Mouse (Mus musculus): ENCODE data around the gene Col5a2. TPM values are rescaled to one million over a fixed set of nuclear protein-coding genes. Genes with fewer than 3 reads are reported as not detected.

Gene Col5a2
- total and polyA plus RNA-seq, 3 experiments, result 0.07 to 0.46 TPM; not detected in 1

- Histone ChIP-seq H3K9ac (ENCODE audit: control insufficient read depth, low read depth, low read length, poor library complexity, severe bottlenecking) (no peak overlapping the region), H3K36me3 (ENCODE audit: control insufficient read depth in 1 of 2, insufficient read depth in 2 of 2, low read length in 2 of 2) (no peaks in the 10 kb centered on the region), H3K27ac (ENCODE audit: control insufficient read depth, low read depth, low read length) (no peak overlapping the region), H3K4me1 (ENCODE audit: control insufficient read depth in 1 of 2, insufficient read depth in 2 of 2, low read length in 2 of 2) (no peaks in the 10 kb centered on the region), H3K9me3 (replicated peaks; ENCODE audit: insufficient read depth, low read length) (no peaks in the 10 kb centered on the region), H3K27me3 (ENCODE audit: control insufficient read depth in 1 of 2, insufficient read depth in 2 of 2, low read length in 2 of 2) (no peaks in the 10 kb centered on the region; a peak in 1 of 4 replicates), H3K4me3 (ENCODE audit: control insufficient read depth in 1 of 2, insufficient read depth in 1 of 2, low read depth in 2 of 2, low read length in 2 of 2) (no peak overlapping the region), H3K79me2 (ENCODE audit: control insufficient read depth, insufficient read depth, low read length, poor library complexity) (no peaks in the 10 kb centered on the region)
- no peak for TF ChIP-seq MXI1 (IDR thresholded peaks at IDR 0.05; ENCODE audit: low read depth, low read length)
- no peak for TF ChIP-seq NRF1 (IDR thresholded peaks at IDR 0.05; ENCODE audit: insufficient read depth, low read depth, low read length, poor library complexity, severe bottlenecking)
- TF ChIP-seq ZC3H11A (IDR thresholded peaks at IDR 0.05; ENCODE audit: low read depth, low read length), result no peak
- TF ChIP-seq CTCF (IDR thresholded peaks at IDR 0.05 in 2 of 3, conservative IDR thresholded peaks at IDR 0.05 in 1 of 3; ENCODE audit: control insufficient read depth in 1 of 3, insufficient read depth in 1 of 3, low read depth in 2 of 3, low read length in 3 of 3, poor library complexity in 1 of 3, severe bottlenecking in 1 of 3), result no peak
- TF ChIP-seq ELF1 (IDR thresholded peaks at IDR 0.05; ENCODE audit: low read depth, low read length), result no peak
- TF ChIP-seq POLR2A (IDR thresholded peaks at IDR 0.05; ENCODE audit: control insufficient read depth in 1 of 2, insufficient read depth in 1 of 2, low read depth in 1 of 2, low read length in 2 of 2, poor library complexity in 1 of 2), result no peak
- DNase-seq (ENCODE audit: low read depth, low spot score), result no peak
Observed at GRCm38 (mm10) chr1:45495025-45495424, 8.1 kb downstream of the Col5a2 start.

GRCm38 (mm10) chr1:45492130-45492723 lies 10.9 kb downstream of the Col5a2 start:
- Histone ChIP-seq H3K4me3 (ENCODE audit: control insufficient read depth in 1 of 2, insufficient read depth in 1 of 2, low read depth in 2 of 2, low read length in 2 of 2) (no peak overlapping the region), H3K79me2 (ENCODE audit: control insufficient read depth, insufficient read depth, low read length, poor library complexity) (no peaks in the 10 kb centered on the region), H3K27ac (ENCODE audit: control insufficient read depth, low read depth, low read length) (no peak overlapping the region), H3K36me3 (ENCODE audit: control insufficient read depth in 1 of 2, insufficient read depth in 2 of 2, low read length in 2 of 2) (no peaks in the 10 kb centered on the region), H3K4me1 (ENCODE audit: control insufficient read depth in 1 of 2, insufficient read depth in 2 of 2, low read length in 2 of 2) (no peaks in the 10 kb centered on the region), H3K9me3 (replicated peaks; ENCODE audit: insufficient read depth, low read length) (no peaks in the 10 kb centered on the region), H3K27me3 (ENCODE audit: control insufficient read depth in 1 of 2, insufficient read depth in 2 of 2, low read length in 2 of 2) (no peaks in the 10 kb centered on the region; a peak in 1 of 4 replicates), H3K9ac (ENCODE audit: control insufficient read depth, low read depth, low read length, poor library complexity, severe bottlenecking) (no peak overlapping the region)
- TF ChIP-seq ZMIZ1 (IDR thresholded peaks at IDR 0.05; ENCODE audit: low read depth, low read length) (no peak), TCF12 (IDR thresholded peaks at IDR 0.05; ENCODE audit: low read depth, low read length) (no peak), NRF1 (IDR thresholded peaks at IDR 0.05; ENCODE audit: insufficient read depth, low read depth, low read length, poor library complexity, severe bottlenecking) (no peak), SMC3 (IDR thresholded peaks at IDR 0.05; ENCODE audit: low read depth, low read length) (no peak), NELFE (IDR thresholded peaks at IDR 0.05; ENCODE audit: low read depth, low read length) (no peak), TAL1 (IDR thresholded peaks at IDR 0.05; ENCODE audit: low read length) (no peak), ELF1 (IDR thresholded peaks at IDR 0.05; ENCODE audit: low read depth, low read length) (no peak), POLR2AphosphoS5 (IDR thresholded peaks at IDR 0.05; ENCODE audit: borderline replicate concordance, low read depth, low read length) (no peak), USF1 (IDR thresholded peaks at IDR 0.05; ENCODE audit: low read depth, low read length) (no peak), ZC3H11A (IDR thresholded peaks at IDR 0.05; ENCODE audit: low read depth, low read length) (no peak)
- DNase-seq (ENCODE audit: low read depth, low spot score), result no peak

GRCm38 (mm10) chr1:45490451-45490850 lies 12.6 kb downstream of the Col5a2 start:
- no peak overlapping the region for H3K27ac ChIP-seq (ENCODE audit: control insufficient read depth, low read depth, low read length)
- H3K9ac ChIP-seq (ENCODE audit: control insufficient read depth, low read depth, low read length, poor library complexity, severe bottlenecking), result no peak overlapping the region
- H3K4me3 ChIP-seq (ENCODE audit: control insufficient read depth in 1 of 2, insufficient read depth in 1 of 2, low read depth in 2 of 2, low read length in 2 of 2), result no peak overlapping the region
- DNase-seq (ENCODE audit: low read depth, low spot score), result no peak
- no peaks in the 10 kb centered on the region for H3K36me3 ChIP-seq (ENCODE audit: control insufficient read depth in 1 of 2, insufficient read depth in 2 of 2, low read length in 2 of 2)
- H3K79me2 ChIP-seq (ENCODE audit: control insufficient read depth, insufficient read depth, low read length, poor library complexity), result no peaks in the 10 kb centered on the region
- H3K27me3 ChIP-seq (ENCODE audit: control insufficient read depth in 1 of 2, insufficient read depth in 2 of 2, low read length in 2 of 2), result no peaks in the 10 kb centered on the region; a peak in 1 of 4 replicates
- no peaks in the 10 kb centered on the region for H3K9me3 ChIP-seq (replicated peaks; ENCODE audit: insufficient read depth, low read length)
- no peaks in the 10 kb centered on the region for H3K4me1 ChIP-seq (ENCODE audit: control insufficient read depth in 1 of 2, insufficient read depth in 2 of 2, low read length in 2 of 2)
- TF ChIP-seq TBP (IDR thresholded peaks at IDR 0.05; ENCODE audit: low read depth, low read length), result no peak
- no peak for TF ChIP-seq MAZ (IDR thresholded peaks at IDR 0.05; ENCODE audit: low read depth, low read length)
- no peak for TF ChIP-seq HCFC1 (IDR thresholded peaks at IDR 0.05; ENCODE audit: low read depth, low read length)
- TF ChIP-seq CHD2 (IDR thresholded peaks at IDR 0.05; ENCODE audit: low read length), result no peak
- TF ChIP-seq UBTF (IDR thresholded peaks at IDR 0.05; ENCODE audit: borderline replicate concordance, insufficient read depth, low read depth, low read length), result no peak
- no peak for TF ChIP-seq MAFK (IDR thresholded peaks at IDR 0.05; ENCODE audit: borderline replicate concordance, low read depth, low read length)
- no peak for TF ChIP-seq BHLHE40 (IDR thresholded peaks at IDR 0.05; ENCODE audit: borderline replicate concordance, low read depth, low read length)
- TF ChIP-seq CHD1 (IDR thresholded peaks at IDR 0.05; ENCODE audit: low read depth, low read length), result no peak
- no peak for TF ChIP-seq NRF1 (IDR thresholded peaks at IDR 0.05; ENCODE audit: insufficient read depth, low read depth, low read length, poor library complexity, severe bottlenecking)
- TF ChIP-seq ETS1 (IDR thresholded peaks at IDR 0.05; ENCODE audit: low read depth, low read length), result no peak
- TF ChIP-seq SMC3 (IDR thresholded peaks at IDR 0.05; ENCODE audit: low read depth, low read length), result no peak
- TF ChIP-seq ZNF384 (IDR thresholded peaks at IDR 0.05; ENCODE audit: low read depth, low read length), result no peak
- no peak for TF ChIP-seq MXI1 (IDR thresholded peaks at IDR 0.05; ENCODE audit: low read depth, low read length)
- no peak for TF ChIP-seq KAT2A (conservative IDR thresholded peaks at IDR 0.05; ENCODE audit: low read depth, low read length)
- no peak for TF ChIP-seq ZKSCAN1 (IDR thresholded peaks at IDR 0.05; ENCODE audit: low read depth, low read length)

Data from MEL (cell line).